Mouse (Mus musculus): ENCODE results near the gene Vmn1r188. TPM values are rescaled to one million over a fixed set of nuclear protein-coding genes. Genes with fewer than 3 reads are reported as not detected.
"Not testable (repeated sequence)": the region's sequence is repeated elsewhere in the genome, so short reads cannot be mapped to it uniquely, and the experiment has no call there.

The Vmn1r188 gene
- polyA plus RNA-seq, 1 experiment from 2014 or later = not detected

DNA sequence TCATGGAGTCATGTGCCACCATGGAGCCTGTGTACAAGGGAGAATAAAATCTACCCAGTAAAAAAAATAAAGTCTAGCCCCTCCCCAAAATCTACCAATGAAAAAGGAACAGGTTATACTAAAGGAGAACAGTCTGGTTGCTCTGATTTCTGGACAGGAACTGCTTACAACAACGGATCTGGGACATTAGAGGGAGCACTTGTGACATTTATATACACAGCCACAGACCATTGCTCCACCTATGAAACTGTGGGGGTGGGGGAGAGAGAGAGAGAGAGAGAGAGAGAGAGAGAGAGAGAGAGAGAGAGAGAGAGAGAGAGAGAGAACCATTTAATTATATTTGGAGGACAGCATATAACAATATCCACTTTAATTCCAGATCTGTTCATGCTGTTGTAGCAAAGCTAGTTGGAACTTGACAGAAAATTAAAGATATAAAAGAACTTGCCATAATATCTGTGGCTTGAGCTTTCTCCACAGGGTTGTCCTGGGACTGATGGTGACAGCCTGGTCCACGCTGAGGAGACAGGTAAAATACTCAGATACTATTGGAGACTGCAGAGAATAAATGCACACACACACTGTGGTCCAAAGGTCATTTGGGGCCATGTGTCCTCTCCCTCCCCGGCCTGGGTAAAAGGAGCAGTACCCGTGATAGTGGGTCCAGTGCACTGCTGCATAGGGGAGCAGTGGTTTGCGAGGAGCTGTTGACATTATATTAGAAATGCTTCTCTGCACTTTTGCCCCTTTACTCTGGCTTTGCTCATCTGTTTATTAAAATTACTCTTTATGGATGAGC is 52.5 kb downstream of the Vmn1r188 start:
- not testable (repeated sequence) for H3K4me1 ChIP-seq (ENCODE audit: control insufficient read depth, insufficient read depth, low read length); H3K4me3 ChIP-seq (ENCODE audit: low read depth, low read length); DNase-seq (ENCODE audit: low spot score, missing footprints); H3K9ac ChIP-seq (ENCODE audit: low read length); H3K27ac ChIP-seq (ENCODE audit: low read depth, low read length); H3K27me3 ChIP-seq (ENCODE audit: control insufficient read depth, insufficient read depth, low read length); H3K36me3 ChIP-seq (ENCODE audit: control insufficient read depth, insufficient read depth, low read length); ATAC-seq (ENCODE audit: low FRiP score); H3K9me3 ChIP-seq (ENCODE audit: control insufficient read depth, low read length); H3K4me2 ChIP-seq
- 71% methylated on average over 5 of the region's 5 CpGs for WGBS

Small RNA genes within 50 kb of the gene (microRNA-seq; reads per million reads assigned to microRNA genes)
- gene Gm26300 (not detected), gene Gm44390 (not detected), gene Gm44486 (not detected)

Other genes starting within 250 kb of the Vmn1r188 start
- 26.7 and 27.9 TPM in 2 replicates for gene Zfp184, start 139.3 kb upstream of the Vmn1r188 start, polyA plus RNA-seq (2014; fragmentation: Nextera tagmentation; extraction: Ambion mirVana)
- gene Pom121l2, start 103.2 kb upstream of the Vmn1r188 start, polyA plus RNA-seq (2014; fragmentation: Nextera tagmentation; extraction: Ambion mirVana) = not detected in 2 replicates
- 0.10 and 0.37 TPM in 2 replicates for gene Prss16, start 74.7 kb upstream of the Vmn1r188 start, polyA plus RNA-seq (2014; fragmentation: Nextera tagmentation; extraction: Ambion mirVana)
- gene Hist1h2ah, start 48.9 kb upstream of the Vmn1r188 start, polyA plus RNA-seq (2014; fragmentation: Nextera tagmentation; extraction: Ambion mirVana) = 6.3 and 6.8 TPM in 2 replicates
- gene Hist1h2bk, start 48.6 kb upstream of the Vmn1r188 start, polyA plus RNA-seq (2014; fragmentation: Nextera tagmentation; extraction: Ambion mirVana) = 9.9 and 11.3 TPM in 2 replicates
- 43.8 and 43.9 TPM in 2 replicates for gene Hist1h4i, start 43.1 kb upstream of the Vmn1r188 start, polyA plus RNA-seq (2014; fragmentation: Nextera tagmentation; extraction: Ambion mirVana)
- gene Hist1h2ag, start 41.5 kb upstream of the Vmn1r188 start, polyA plus RNA-seq (2014; fragmentation: Nextera tagmentation; extraction: Ambion mirVana) = 46.4 and 70.6 TPM in 2 replicates
- gene Hist1h2bj, start 41.2 kb upstream of the Vmn1r188 start, polyA plus RNA-seq (2014; fragmentation: Nextera tagmentation; extraction: Ambion mirVana) = 9.9 and 12.6 TPM in 2 replicates
- not detected in 2 replicates for gene Vmn1r189, start 21.4 kb downstream of the Vmn1r188 start, polyA plus RNA-seq (2014; fragmentation: Nextera tagmentation; extraction: Ambion mirVana)
- gene Vmn1r191, start 99.5 kb downstream of the Vmn1r188 start, polyA plus RNA-seq (2014; fragmentation: Nextera tagmentation; extraction: Ambion mirVana) = not detected in 2 replicates
- gene Vmn1r192, start 106.7 kb downstream of the Vmn1r188 start, polyA plus RNA-seq (2014; fragmentation: Nextera tagmentation; extraction: Ambion mirVana) = not detected in 2 replicates
- not detected in 2 replicates for gene Vmn1r193, start 138.7 kb downstream of the Vmn1r188 start, polyA plus RNA-seq (2014; fragmentation: Nextera tagmentation; extraction: Ambion mirVana)
- gene Vmn1r194, start 159.8 kb downstream of the Vmn1r188 start, polyA plus RNA-seq (2014; fragmentation: Nextera tagmentation; extraction: Ambion mirVana) = not detected in 2 replicates
- gene Vmn1r195, start 186.1 kb downstream of the Vmn1r188 start, polyA plus RNA-seq (2014; fragmentation: Nextera tagmentation; extraction: Ambion mirVana) = not detected in 2 replicates
- gene Vmn1r196, start 205.5 kb downstream of the Vmn1r188 start, polyA plus RNA-seq (2014; fragmentation: Nextera tagmentation; extraction: Ambion mirVana) = not detected in 2 replicates
- not detected in 2 replicates for gene Vmn1r197, start 240.1 kb downstream of the Vmn1r188 start, polyA plus RNA-seq (2014; fragmentation: Nextera tagmentation; extraction: Ambion mirVana)